Mouse (Mus musculus): ENCODE measurements around the gene Npnt.

The Npnt gene

DNA sequence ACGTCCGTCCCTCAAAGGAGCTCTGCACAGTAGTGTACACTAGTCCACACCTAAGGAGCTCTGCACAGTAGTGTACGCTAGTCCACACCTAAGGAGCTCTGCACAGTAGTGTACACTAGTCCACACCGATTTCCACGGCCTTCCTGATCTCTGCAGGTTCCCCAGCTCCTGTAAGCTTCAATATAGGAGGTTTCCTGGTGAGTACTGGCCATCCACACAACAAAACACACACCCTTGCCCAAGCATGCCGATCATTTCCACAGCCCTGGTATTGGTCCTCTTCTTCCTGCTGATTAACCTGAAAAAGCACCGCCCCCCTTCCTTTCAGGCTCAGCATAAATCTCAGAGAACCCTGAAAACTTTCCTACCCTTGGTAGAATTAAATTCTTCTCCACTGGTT is 57.6 kb downstream of the Npnt start:
- DNase-seq (ENCODE audit: low spot score) = no peak

DNA sequence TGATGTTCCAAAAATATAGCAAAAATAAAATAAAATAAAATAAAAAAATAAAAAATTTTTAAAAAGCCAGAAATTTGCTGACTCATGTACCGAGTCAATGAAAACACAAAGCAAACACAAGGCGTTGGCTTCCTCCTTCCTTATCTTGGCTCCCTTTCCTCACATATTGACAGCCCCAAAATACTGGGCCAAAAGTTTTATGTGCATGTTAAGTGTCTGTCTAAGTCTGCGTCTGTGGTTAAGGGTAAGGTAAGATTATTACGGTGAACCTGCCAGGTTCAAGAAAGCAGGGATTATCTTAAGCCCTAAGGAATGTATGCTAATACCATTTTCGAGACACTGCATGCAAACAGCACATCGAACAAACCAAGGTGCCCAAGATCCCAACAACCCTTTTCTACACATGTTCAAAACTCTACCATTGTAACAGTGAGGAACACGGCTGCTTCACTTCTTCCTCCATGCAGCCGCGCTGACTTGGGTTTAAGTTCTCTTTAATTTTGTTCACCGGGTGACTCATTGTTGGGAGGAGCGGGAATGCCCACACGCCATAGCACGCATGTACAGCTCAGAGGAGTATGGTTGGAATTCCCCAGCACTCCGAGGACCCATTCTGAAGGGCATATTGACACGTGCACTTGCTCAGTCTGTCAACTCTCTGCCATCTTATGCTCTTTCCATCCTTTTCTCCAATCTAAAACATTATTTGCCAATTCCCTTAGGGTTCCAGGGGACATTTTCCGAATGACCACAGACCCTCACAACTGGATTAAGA is 62.8 kb downstream of the Npnt start:
- DNase-seq (ENCODE audit: low spot score) = no peak

DNA sequence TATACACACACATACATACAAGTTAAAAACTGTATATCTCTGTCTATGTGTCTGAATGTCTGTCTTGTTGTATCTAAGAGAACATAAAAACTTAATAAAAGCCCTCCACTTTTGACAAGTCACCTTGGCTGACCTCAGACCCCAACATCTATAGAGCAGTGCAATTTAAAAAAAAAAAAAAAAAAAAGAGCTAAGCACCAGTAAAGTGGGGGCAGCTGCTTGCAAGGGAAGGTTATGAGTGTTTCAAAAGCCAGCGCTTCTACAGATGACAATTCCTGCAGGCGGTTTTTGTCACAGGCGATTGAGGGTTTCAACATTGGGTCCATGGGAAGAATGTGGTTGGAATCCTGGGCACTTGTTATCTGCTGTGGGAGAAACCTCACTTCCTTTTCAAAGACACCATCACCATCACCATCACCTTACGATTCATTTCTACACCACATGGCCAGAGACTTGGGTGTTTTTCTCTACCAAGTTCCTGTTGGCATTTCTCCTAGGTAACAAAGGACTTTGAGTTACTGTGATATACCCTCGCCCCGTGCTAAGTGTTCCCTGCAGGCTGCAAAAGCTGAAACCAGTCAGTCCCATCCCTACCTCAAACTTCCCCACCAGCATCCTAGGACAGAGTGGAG is 63.6 kb downstream of the Npnt start:
- DNase-seq (ENCODE audit: low spot score) = no peak

DNA sequence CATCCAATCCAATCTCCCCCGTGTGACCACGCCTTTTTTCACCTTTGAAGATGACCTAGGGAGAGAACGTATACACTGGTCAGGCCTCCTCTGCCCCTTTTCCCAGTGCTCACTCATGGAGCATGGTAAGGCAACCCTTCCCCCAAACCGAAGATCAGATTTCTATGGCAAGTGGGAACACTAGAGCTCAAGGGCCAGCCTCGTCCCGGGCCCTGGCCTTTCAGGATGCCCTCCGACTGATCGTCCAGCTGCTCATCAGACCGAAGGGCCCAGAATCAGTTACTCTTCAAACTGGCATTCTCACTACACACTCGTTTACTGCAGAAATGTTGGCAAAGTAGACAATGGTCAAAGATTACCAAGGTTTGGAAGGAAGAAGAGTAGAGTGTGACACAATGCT is 65.6 kb downstream of the Npnt start:
- DNase-seq (ENCODE audit: low spot score) = no peak

DNA sequence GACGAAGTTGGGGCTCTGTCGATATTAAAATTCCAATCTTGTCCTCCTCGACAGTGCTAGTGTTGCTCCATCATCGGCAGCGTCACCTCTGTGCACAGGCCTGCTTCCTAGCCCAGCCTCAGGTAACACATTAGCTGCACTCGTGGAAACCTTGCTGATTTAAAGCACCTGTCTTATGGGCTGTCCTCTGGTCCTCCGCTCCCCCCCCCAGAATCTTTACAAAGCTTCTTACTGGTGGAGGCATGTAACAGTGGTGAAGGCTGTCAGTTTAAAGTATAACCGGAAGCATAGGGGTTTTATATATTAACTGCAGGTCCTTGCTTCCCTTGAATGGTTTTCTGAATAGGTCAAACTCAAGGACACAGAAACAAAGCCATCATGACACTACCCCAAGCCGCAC is 66.8 kb downstream of the Npnt start:
- DNase-seq (ENCODE audit: low spot score) = no peak

DNA sequence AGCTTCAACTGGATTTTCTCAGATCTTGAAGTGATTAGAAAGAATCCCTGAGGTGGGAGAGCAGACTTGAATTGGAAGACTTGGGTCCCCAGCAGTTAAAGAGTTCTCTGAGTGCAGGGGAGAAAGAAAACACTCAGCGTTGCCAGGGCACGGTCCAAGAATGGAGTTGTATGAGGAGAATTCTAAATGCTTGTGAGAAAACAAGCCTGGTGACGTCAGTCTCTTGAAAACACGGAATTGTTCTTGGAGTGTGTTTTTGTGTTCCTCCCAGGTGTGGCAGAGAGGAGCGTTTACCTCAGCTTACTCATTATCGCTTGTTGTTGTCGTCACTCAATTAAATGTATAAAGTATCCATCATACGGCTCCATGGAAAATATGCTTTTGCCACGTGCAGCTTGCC is 69.3 kb downstream of the Npnt start:
- DNase-seq (ENCODE audit: low spot score) = no peak

DNA sequence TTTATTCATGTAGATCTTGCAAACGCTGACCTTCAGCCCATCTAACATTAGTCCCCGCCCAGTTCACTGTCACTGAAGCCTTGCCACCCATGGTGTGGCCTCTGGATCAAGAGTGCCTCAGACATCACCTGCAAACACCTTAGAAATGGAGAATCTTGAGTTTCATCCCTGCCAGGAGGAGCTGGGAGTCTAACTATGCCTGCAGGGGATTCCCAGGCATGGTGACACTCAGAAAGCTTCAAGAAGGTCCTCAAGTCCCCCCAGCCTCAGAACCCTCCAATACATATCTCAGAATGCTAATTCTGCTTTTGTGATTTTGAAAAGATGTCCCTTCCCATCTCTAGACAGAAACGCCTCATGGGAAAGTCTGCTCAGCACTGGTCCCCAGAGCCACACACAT is 69.7 kb downstream of the Npnt start:
- no peak for DNase-seq (ENCODE audit: low spot score)

DNA sequence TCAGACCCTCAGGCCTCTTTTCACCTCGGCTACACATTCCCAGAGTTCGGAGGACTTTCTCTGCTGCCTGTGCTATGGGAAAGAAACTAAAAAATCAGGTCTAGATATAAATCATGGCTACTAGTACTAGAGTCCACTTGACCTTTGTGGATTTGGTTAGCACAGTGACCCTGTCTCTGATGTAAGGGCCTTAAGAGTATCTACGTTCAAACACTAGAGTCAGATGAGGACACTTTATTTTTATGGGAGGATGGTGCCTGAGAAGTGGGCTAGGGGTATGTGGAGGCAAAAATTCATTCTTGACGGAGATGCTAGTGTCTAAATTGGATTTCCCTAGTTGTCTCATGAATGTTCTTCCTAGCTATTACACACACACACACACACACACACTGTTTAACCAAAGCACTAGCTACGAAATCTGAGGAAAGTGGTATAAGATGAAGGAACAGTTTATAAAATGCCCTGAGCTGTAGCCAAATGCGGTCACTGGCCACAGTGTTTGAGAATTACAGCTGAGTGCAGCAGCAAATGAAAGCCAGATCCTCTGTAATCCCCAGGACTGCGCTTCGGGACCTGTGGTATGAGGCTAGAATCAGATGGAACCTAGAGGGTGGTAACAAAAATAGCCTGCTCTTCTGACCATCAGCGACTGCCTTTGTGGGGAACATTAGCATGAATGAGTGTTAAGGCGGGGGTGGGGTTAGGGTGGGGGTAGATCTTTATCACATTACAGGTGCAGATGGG is 73.0 kb downstream of the Npnt start:
- DNase-seq (ENCODE audit: low spot score) = no peak

DNA sequence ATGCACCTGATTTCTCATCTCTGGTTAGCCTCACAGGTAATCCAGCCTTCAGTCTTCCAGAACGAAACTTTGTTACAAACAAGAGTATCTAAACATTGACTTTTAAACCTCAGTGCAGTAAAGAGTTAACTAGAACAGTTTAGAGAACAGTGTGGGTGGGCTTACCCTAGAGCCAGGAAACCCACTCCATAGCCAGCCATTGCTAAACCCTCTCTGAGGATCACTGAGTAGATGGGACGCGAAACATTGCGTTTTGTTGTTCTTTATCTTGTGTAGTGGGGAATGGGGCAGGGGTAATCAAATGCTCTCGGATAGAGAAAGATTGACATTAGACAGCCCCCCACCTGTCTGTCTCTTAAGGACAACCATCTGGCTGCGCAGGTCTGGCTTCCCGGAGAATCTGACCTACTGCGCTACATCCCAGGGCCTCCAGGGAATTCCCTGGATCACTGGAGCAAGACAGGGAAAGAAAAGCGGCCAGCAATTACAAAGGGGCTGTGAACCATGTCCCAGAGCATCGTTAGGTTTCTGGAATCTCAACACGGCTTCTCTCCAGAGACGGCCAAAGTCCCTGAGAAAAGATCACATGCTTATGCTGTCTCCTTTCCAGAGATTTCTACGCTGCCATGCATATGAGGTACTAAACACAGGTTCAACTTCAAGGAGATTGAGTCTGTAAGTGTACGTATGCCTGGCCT is 73.9 kb downstream of the Npnt start:
- DNase-seq (ENCODE audit: low spot score) = no peak

DNA sequence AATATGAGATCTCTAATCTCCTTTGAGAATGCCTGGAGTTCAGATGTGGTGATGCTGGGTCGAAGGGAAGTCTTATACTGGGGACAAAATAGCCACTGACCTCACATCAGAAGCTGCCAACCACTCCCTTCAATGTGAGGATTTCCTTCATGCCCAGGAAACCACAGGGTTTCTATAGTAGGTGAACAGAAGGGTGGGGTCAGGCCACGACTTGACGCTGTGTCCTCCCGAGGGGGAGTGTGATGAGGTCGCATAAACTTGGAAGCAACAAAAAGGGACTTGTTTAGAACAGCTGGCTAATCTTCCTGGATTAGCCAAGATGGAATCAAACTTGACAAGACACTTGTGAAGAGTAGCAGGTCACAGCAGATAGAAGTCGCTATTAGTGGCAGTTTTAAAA is 76.8 kb downstream of the Npnt start:
- DNase-seq (ENCODE audit: low spot score) = no peak

DNA sequence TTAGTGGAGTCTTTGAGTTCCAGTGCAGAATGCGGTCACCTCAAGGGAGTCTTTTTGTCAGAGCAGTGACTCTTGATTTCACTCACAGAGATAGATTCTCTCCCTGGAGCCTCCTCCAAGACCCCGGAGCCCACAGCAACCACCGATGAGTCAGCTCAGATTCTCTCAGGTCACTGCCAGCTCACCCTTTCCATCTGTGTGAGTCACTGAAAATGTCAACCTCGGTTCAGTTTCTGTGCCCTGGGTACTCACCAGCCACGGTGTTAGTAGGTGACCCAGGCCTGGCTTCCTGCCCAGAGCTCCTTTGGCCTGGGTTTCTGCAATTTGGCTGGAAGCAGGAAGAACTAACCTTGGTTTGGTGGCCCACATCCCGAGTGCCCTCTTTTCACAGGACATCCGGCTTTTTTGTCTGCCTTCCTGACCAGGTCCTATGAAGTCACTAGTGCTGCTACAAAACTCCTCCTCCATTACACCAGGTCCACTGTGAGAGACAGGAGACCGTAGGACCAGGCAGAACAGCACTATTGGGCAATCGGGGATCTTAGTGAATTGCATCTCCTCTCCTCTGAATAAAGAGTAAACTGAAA is 78.7 kb downstream of the Npnt start:
- DNase-seq (ENCODE audit: low spot score) = no peak

DNA sequence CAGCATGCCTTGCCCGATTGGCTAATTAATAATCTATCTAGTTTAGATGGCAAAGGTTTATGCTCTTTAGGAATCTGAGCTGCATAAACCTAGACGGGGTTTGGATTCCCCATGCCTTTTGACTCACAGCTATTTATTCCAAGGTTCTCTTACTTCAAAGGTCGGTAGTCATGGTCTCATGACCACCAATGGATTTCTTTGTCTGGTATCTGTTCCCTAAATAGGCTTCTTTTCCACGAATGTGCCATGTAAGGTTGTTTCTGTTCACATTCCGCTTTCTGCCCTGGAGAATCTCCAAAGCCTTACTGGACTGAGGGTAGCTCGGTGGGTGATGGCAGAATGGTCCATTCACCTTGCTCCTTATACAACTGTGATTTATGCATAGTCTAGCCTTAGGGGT is 80.0 kb downstream of the Npnt start:
- no peak for DNase-seq (ENCODE audit: low spot score)

DNA sequence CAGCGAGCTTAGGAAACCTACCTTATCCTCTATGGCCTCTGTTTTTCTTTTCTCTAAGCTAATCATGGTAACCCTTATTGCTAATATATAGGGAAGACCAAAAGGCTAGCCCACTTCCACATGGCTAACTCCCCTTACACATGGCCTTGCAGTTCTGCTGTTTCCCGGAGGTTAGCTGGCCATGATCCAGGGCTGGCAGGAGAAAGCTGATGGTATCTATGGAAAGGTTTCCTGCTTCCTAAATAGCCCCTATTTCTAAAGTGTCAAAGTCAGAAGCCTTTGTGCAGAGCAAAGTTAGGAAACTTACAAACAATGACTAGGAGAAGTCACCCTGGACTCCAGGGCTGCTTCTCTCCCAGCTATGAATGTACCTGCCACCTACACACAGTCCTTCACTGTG is 81.3 kb downstream of the Npnt start:
- no peak for DNase-seq (ENCODE audit: low spot score)

DNA sequence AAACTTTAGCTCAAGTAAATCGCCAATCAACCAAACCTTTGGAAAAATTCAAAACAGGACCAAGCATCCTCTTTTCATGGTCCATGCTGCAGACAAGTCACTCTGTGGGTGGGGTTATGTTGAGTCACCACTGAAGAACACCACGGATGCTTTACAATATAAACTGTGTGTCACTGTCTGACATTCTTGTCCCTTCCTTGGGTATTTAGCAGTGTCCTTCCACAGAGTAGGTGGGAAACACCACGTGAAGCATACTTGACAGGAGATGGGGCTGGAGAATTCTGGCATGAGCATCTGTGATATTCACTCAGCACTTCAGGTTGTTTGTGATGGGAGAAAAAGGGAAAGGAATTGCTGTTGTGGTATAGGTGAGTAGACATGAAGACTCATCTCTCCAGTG is 83.1 kb downstream of the Npnt start:
- DNase-seq (ENCODE audit: low spot score) = no peak

DNA sequence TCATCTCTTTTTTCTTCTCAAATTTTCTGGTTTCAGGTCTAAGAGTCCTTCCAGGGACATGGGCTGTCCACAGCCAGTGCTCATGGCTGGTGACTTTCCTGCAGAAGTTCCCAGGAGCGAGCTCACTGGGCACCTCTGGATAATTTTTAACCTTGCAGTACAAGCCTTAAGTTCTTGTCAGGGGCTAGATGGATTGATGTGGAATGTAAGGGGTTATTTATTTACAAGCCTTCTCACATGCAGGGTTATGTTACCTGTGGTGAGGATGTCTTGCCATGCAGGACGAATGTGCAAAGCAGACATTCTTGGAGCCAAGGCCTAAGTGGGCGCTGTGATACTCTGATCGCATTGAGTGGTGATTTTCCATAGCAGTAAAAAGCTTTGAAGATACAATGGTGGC is 84.5 kb downstream of the Npnt start:
- DNase-seq (ENCODE audit: low spot score) = no peak

DNA sequence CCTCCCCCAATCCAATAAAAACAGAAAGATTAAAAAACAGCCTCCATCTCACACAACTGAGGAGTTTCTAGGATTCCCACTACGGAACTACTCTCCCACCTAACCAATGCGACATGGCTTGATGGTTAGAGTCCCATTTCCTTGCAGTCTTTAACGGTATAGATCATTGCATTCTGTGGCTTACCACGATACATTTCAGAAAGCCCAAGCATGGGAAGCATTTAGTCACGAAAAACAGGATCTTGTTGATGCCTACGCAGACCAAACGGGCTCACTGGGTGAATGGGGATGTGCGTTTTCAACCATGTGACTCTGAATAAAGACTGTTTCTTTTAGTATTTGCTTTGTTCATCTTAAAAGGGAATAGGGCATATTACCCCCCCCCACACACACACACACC is 85.1 kb downstream of the Npnt start:
- DNase-seq (ENCODE audit: low spot score) = no peak

DNA sequence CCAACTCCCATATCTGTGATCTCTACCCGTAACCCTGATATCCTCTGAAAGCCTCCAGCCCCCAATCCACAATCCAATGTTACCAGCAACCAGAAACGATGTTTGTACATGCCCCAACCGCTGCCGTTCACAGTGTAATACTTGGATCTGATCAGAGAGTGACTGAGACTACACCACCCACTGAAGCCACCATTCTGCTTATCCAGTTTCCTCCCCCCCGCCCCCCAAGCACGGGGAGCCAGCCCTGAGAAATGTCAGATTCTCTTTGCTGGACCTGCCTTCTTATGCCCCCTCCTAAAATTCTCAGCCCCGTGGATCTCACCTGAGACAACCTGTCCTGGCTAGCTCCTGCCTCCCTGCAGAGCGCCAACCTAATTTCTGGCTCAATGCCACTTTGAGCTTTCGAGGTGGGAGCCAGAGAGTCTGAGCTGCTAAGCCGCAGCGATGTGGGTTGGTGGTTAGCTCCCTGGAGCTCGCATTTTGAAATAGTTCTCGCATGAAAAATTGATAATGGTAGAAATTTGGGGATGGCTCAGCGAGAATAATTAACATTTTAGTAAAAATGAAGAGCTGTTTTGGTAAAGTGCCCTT is 85.7 kb downstream of the Npnt start:
- no peak for DNase-seq (ENCODE audit: low spot score)

DNA sequence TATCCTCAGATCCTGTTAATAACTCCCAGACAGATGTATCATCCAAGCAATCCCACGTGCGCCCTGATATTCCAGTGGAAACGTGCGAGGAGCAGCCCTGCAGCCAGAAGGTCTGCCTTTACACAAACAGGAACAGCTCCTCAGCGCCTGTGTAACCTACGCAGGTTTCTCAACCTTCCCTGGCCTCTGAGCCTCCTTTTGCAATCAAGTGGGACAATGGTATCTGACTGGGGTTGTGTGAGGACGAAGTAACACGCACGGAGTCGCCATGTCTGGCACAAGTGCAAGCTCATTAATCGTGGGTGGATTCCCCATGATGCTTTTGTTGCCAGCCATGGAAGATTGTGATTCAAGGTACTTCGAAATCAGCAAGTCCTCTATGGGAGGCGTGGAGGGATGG is 86.2 kb downstream of the Npnt start:
- DNase-seq (ENCODE audit: low spot score) = no peak

DNA sequence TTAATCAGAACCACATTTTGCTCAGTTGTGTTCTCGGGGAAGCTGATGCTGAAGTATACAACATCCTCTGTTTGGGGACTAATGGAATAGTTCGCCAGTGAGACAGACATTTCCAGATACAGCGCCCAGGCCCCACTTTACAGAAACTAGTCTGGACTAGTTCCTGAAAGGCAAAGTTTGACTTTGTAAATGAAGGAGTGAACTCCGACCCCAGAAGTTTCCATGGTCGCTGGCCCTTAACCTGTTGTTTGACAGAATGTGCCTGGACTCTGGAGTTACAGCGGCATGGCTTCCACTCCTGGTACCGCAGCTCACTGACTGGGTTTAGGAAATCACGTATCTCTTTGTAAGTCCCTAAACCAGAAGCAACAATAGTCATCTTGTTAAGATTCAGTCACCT is 89.3 kb downstream of the Npnt start:
- no peak for DNase-seq (ENCODE audit: low spot score)

DNA sequence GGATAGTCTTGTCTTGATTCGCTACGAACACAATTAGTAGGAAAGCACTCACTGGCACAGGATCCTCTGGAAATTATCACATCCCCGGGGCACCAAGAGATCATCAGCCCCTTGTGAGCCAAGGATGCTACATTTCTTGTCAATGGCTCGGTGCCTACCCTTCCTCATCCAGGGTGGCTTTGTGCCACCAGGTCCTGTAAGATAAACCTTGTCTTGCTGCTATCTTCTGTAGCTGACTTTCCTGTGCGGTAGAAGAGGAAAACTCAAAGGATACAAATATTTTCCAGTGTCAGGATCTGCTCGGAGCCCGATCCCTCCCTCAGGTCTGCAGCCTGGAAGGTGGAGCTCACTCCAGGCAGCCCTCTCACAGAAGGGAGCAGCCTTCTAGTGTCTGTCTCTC is 90.5 kb downstream of the Npnt start:
- DNase-seq (ENCODE audit: low spot score) = no peak

DNA sequence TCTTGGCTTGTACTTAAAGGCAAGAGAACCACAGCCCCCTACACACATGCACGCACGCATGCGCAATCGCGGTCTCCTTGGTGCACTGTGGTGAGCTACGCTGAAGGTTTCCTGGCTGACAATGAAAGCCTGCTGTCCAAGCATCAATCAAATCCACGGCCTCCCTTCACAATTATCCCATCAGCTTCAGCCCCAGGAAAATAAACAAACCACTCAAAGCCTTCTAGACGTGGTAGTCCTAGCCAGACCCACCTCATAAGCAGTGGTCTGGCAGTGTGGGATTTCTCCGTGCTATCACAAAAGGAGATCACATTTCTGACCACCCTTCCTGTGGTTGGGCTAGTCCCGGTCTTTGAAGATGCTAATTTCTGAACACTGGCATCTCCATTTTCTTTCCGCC is 91.2 kb downstream of the Npnt start:
- no peak for DNase-seq (ENCODE audit: low spot score)

DNA sequence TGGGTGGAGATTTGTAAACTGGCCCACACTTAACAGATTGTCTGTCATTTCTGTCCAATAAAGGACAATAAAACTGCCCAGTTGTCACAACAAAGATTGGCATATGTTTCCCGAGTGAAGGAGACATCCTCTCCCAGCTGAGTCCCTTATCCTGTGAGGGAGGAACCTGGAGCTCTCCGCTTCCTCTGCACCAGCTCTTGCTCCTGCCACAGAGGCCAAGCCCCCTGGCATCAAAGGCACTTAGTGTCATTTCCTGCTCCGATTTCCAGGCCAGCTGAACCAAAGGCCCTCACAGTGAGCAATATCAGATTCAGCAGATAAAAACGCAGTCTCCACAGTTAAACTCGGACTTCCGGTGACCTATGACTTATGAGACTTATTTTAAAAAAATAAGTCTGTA is 93.4 kb downstream of the Npnt start:
- DNase-seq (ENCODE audit: low spot score) = no peak
